Mouse (Mus musculus) Patski (cell line): ENCODE results near the gene Fam104a. TPM values are rescaled to one million over a fixed set of nuclear protein-coding genes. Genes with fewer than 3 reads are reported as not detected.

ENCODE experiments used
- ATAC-seq: fragments of 100-300 bp; one replicate; pipeline ENCODE4 v1.8.0; 2021
- CTCF ChIA-PET: fragments of 350-600 bp; sonication (Branson Sonifier 250); formaldehyde crosslinking; loops from one replicate; lab custom pipeline; 2022; ENCODE audit warnings: inconsistent platforms; lab: Charles Lee
- POLR2A ChIA-PET: fragments of 350-600 bp; sonication (Branson Sonifier 250); formaldehyde crosslinking; loops from one replicate; lab custom pipeline; 2022; ENCODE audit warnings: antibody characterized with exemption, inconsistent platforms; lab: Charles Lee
- DNase-seq: peaks from one replicate; pipeline ENCODE4 v3.0.0-alpha.2; 2011; ENCODE audit warnings: low read depth, low spot score
- H3K27me3 ChIP-seq: fragments of 371-371 bp; one replicate; pipeline ENCODE4 v1.5.1; 2021
- CTCF ChIP-seq: fragments of 100-300 bp; IDR thresholded peaks from one replicate; pipeline ENCODE4 v1.5.1; 2021
- in situ Hi-C: fragments of 300-500 bp; cut with MboI; formaldehyde crosslinking; loops from 3 replicates; pipeline ENCODE4 v1.11.1; 2018; ENCODE audit warnings: low pct_unique_long_range_greater_than_20kb, mixed read lengths
- polyA plus RNA-seq: library from polyadenylated mRNA; unstranded; gene quantifications from one replicate; pipeline ENCODE4 v1.2.3, GENCODE M21; 2021

Fam104a gene
- polyA plus RNA-seq, 1 experiment from 2014 or later: 46.0 TPM

DNA sequence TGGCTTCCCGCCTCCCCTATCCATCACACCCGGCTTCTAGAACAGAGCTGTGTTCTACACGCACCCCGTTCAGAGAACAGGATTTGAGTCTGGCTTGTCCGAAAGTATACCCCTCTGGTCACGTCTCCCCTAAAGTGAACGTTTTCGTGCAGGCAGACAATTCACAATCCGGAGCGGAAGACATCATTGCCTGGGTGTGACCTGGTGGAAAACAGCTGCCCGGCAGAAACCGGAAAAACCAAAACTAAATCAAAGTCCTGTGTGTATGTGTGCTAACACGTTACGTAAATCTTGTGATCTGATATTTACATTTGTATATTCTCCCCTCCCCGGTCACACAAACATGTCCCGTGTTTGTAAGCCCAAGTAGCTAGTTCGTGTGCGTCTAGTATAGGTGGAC is 58.5 kb downstream of the Fam104a start:
- POLR2A ChIA-PET: no interaction called here
- CTCF ChIA-PET: no interaction called here
- H3K27me3 ChIP-seq: no peaks in the 10 kb centered on the region
- ATAC-seq: no peak
- no peak for DNase-seq
- TF ChIP-seq CTCF: no peak
- in situ Hi-C loops: loop anchor here (5.0 to 25.0 kb wide), 4 partner anchors 133 to 1463 kb away; no protein-coding TSS in a partner anchor

DNA sequence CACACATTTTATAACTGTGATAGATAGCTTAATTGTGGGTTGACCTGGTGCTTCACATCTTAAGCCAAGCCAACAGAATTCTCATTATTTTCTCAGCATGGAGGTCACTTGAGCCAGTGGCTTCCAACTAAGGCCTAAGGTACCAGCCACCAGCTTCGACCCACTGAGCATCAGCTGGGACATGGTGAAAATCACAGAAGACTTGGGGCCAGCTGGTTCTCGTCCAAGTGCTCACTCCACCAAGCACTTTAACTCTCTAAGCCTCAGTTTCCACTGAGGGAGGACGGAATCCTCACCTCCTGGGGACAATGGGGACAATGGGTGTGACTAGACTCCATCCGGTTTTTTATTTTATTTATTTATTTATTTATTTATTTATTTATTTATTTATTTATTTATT is 61.9 kb downstream of the Fam104a start:
- in situ Hi-C loops: no loop called here
- ChIA-PET CTCF (no interaction called here), POLR2A (interaction anchor here (0.6 kb wide), 1 partner anchor 124 kb away, joined by 3 read pairs; no protein-coding TSS in a partner anchor)
- no peak for TF ChIP-seq CTCF
- DNase-seq: no peak
- no peak for ATAC-seq
- no peaks in the 10 kb centered on the region for H3K27me3 ChIP-seq

DNA sequence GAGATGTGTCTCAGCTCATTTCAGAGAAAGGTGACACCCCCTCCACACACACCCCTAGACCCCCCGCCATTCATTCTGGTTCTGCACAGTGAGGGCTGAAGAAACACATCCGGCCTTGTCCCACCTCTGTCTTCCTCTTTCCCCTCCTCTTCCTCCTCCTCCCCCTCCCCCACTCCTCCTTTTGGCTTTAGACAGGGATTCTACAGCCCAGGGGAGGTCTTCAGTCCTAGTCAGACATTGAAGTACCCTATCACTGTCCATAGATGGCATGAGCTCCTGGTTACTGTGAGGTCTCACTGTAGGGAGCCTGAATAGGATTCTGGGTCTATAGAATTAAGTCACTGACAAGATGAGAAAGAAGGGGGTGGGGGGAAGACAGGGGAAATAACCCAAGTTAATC is 63.0 kb downstream of the Fam104a start:
- CTCF ChIA-PET: no interaction called here
- POLR2A ChIA-PET: no interaction called here
- DNase-seq: no peak
- TF ChIP-seq CTCF: no peak
- no peak for ATAC-seq
- in situ Hi-C loops: no loop called here
- no peaks in the 10 kb centered on the region for H3K27me3 ChIP-seq

DNA sequence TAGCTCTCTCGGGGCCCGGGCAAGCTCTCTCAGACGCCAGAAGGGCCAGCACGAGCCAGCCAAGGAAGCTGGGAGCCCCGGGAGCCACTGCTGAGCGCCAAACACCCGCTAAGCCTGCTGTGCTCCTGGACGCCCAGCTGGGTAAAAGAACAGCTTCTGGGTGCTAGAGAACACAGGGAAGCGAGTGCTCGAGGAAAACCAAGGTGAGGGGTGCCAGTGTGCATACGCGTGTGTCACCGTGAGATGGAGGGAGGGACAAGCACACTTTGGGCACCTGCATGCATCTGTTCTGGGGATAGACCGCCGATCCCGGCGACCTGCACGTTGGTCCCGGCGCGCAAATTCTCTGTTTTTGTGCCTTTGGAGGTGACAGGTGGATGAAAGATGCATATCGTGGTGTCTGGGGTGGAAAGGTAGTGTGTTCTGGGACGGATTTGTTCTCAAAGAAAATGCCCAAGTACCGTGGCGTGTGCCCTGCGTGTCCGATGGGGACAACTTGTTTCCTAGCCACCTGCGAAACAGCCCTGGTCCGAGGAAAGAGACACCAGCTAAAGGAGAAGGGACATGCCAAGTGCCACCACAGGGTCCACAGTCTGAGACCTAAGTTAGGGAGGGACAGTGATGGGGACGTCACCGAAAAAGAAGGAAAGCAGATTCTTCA is 64.4 kb downstream of the Fam104a start:
- ATAC-seq (no peak), DNase-seq (no peak)
- H3K27me3 ChIP-seq: no peaks in the 10 kb centered on the region
- in situ Hi-C loops: no loop called here
- ChIA-PET CTCF (interaction anchor here (1.1 to 3.8 kb wide), 3 partner anchors 9 to 444 kb away, joined by 3 to 30 read pairs (median 4); no protein-coding TSS in a partner anchor), POLR2A (no interaction called here)
- no peak for TF ChIP-seq CTCF

DNA sequence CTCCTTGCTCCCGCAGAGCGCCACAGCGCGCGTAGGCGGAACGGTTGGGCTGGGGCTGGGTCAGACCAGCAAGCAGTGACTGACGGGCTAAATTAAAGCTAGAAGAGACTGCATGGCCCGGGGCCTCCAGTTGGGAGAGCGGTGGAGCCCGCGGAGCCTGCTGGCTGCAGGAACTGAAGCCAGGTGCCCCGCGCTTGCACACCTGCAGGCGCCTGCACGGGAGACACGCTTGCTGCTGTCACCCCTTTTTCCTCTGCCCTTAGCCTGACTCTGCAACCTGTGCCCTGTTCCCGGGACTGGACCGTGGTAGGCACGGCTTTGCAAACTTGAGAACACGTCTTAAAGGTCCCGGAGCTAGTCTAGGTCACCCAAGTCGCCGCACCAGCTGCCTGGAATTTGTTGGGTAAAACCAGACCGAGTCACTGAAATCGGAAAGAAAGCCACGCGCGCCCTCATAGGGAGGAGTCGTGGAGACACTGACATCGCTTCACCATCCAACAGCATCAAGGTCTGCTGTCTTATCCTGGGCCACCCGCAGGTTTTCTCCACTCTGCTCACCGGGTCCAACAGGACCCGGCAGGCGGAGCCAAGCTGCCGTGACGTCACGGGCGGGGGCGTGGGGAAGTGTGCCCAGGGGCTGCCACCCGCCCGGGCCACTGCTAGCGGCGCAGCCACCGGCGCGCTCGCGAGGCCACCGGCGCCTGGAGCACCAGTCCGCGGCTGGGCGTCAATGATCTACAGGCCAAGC is 65.1 kb downstream of the Fam104a start, which contains the start of gene Sstr2:
Gene Sstr2, plus strand, starts transcription at position 671 of the 748 bp plus-strand sequence.
- ATAC-seq (peak; percentile 69), DNase-seq (no peak)
- ChIA-PET POLR2A (interaction anchor here (0.6 kb wide), 1 partner anchor 397 kb away, joined by 6 read pairs; no protein-coding TSS in a partner anchor), CTCF (interaction anchor here (1.1 to 3.8 kb wide), 6 partner anchors 9 to 443 kb away, joined by 3 to 30 read pairs (median 4); no protein-coding TSS in a partner anchor)
- no peaks in the 10 kb centered on the region for H3K27me3 ChIP-seq
- in situ Hi-C loops: no loop called here
- no peak for TF ChIP-seq CTCF

DNA sequence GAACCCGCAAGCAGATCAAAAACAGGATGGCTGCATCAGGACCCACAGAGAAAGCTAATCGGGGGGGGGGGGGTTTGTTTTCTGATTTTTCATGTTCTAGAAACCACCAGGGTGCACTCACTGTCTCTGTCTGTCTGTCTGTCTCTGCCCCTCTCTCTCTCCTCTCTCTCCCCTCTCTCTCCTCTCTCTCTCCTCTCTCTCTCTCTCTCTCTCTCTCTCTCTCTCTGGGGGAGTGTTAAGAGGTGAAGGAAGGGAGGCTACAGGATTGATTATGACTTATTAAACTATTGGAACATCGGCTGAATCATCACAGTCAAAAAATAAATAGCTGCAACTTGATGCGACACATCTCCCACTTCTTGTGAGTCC is 65.7 kb downstream of the Fam104a start:
- ATAC-seq (no peak), DNase-seq (no peak)
- no peaks in the 10 kb centered on the region for H3K27me3 ChIP-seq
- TF ChIP-seq CTCF: no peak
- CTCF ChIA-PET: interaction anchor here (0.7 to 3.8 kb wide), 10 partner anchors 9 to 443 kb away, joined by 3 to 30 read pairs (median 4); no protein-coding TSS in a partner anchor
- POLR2A ChIA-PET: interaction anchor here (0.6 kb wide), 1 partner anchor 396 kb away, joined by 6 read pairs; no protein-coding TSS in a partner anchor
- in situ Hi-C loops: no loop called here

DNA sequence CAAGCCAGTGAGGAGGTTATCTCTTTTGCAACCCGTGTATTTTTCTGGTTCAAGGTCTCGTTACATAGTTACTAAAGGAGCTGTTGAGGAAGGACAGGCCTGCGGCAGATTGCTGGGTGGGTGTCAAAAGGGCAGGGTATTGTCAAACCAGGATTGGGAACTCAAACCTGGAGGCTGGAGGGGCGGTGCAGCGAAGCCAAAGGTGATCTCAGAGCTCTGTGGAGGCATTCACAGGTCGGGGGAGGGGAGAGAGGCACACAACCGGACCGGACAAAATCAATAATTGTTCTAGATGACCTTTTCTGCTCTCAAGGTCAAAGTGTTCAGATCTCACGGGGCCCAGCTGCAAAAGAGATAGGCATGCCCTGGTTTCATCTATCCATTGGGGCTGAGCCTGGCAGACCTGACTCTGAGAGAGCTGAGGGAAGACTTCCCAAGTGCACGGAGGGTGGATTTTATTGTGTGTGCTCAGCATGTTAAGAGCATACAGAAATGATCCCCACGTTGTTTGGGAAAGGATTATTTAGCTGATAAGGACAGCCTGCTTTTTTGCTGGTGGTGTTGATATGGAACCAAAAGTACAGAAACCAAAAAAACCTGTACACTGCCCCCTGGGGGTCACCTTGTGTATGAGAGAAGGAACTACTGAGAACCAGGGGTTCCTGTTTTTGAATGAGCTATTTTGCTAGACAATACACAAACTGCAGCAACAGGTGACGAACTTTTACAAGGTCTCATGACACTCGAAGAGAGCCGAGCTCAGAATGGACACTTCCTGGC is 66.6 kb downstream of the Fam104a start:
- ATAC-seq (no peak), DNase-seq (no peak)
- CTCF ChIA-PET: interaction anchor here (0.7 to 3.8 kb wide), 13 partner anchors 10 to 442 kb away, joined by 3 to 30 read pairs (median 3); no protein-coding TSS in a partner anchor
- POLR2A ChIA-PET: no interaction called here
- no peak for TF ChIP-seq CTCF
- in situ Hi-C loops: no loop called here
- no peaks in the 10 kb centered on the region for H3K27me3 ChIP-seq

DNA sequence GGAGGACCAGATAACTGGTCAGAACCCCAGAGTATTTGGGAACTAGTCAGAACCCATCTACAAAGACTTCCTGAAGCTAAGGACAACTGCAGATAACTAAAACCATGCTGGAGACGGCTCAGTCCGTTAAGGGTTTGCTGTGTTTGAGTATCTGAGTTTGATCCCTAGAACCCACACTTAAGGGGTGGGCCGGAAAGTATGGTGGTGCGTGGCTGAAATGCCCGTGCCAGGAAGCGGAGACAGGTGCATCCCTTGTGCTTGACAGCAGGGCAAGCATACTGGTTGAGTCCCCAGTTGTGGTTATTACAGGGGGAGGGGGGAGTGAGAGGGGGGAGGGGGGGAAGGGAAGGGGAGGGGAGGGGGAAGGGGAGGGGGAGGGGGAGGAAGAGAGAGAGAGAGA is 69.5 kb downstream of the Fam104a start:
- no peaks in the 10 kb centered on the region for H3K27me3 ChIP-seq
- no peak for TF ChIP-seq CTCF
- CTCF ChIA-PET: interaction anchor here (0.6 to 1.3 kb wide), 3 partner anchors 13 to 123 kb away, joined by 3 to 4 read pairs (median 3); no protein-coding TSS in a partner anchor
- ATAC-seq: no peak
- POLR2A ChIA-PET: interaction anchor here (0.6 to 0.7 kb wide), 3 partner anchors 9 to 743 kb away, joined by 3 to 11 read pairs (median 3); no protein-coding TSS in a partner anchor
- in situ Hi-C loops: no loop called here
- no peak for DNase-seq

DNA sequence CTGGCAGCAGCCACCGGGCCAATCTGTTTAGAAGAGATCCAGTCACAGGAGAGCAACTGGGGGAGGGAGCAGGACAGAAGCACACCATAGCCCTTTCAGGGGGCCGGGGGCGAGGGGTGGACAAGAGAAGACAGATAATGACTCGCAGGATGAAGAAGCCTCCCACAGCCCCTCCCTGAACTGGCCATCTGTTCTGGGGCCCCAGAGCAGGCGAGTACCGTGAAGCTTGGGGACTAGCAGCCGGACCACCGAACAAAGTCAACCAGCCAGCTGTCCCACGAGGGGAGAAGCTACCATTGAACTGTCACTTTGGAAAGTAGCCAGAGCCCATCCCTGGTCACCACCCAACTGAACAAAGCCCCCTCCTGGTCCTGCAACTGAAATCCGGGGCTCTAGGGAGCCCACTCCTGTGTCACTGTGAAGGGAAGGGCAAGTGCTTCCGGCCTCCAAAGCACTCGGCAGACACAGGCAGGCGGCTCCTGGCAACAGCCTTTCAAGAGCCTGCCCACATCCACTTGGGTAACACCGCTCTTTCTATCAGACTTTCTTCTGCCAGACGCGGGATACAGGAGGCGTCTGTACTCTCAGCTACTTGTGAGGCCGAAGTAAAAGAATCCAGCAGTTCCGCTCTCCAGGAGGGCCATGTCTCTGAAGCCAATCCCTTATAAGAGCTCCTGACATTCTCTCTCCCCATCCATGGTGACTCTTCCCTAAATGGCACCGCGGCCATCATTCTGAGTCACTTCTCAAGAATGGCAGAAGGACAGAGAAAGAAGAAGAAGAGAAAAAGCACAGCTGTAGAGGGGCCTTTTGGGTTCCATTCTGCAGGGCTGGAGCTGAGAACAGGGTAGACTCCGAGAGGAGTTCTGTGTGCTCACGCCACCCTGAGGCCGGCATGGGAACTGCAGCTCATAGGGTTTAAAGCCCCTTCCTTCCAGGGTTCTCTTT is 72.0 kb downstream of the Fam104a start:
- DNase-seq (no peak), ATAC-seq (no peak)
- TF ChIP-seq CTCF: peak; percentile 82
- CTCF ChIA-PET: interaction anchor here (0.7 to 2.4 kb wide), 7 partner anchors 13 to 439 kb away, joined by 3 to 14 read pairs (median 3); no protein-coding TSS in a partner anchor
- H3K27me3 ChIP-seq: no peaks in the 10 kb centered on the region
- in situ Hi-C loops: no loop called here
- POLR2A ChIA-PET: interaction anchor here (1.1 kb wide), 1 partner anchor 19 kb away, joined by 4 read pairs; no protein-coding TSS in a partner anchor

Other genes starting within 250 kb of the Fam104a start
- gene Sstr2, start 64.8 kb downstream of the Fam104a start, polyA plus RNA-seq: 2.1 TPM
- gene Cog1, start 35.0 kb downstream of the Fam104a start, polyA plus RNA-seq: 37.7 TPM
- 22.4 TPM for gene Slc39a11, start 34.1 kb downstream of the Fam104a start, polyA plus RNA-seq
- gene D11Wsu47e, start 257 bp upstream of the Fam104a start, polyA plus RNA-seq: 18.3 TPM
- gene Cpsf4l, start 25.9 kb upstream of the Fam104a start, polyA plus RNA-seq: 0.27 TPM
- 37.6 TPM for gene Cdc42ep4, start 67.7 kb upstream of the Fam104a start, polyA plus RNA-seq